ENCODE assay signal across 32 mouse cellular contexts in genomic region chr10:29216957-29217356, GRCm38 (mm10). TPM values are rescaled to one million over a fixed set of nuclear protein-coding genes. Genes with fewer than 3 reads are reported as not detected.
A peak's percentile ranks its signal among the peaks of the same experiment; 100 is the strongest.
DNase-seq lines count a peak whose midpoint lies in the region; ATAC-seq and TF ChIP-seq lines count a peak whose summit lies in the region.
"Had no signal": no experiment of that assay in that cellular context is flagged by ENCODE, and none has a peak within 500 bp of the region (broad histone marks: within the 10 kb centered on the region; RNA-seq: fewer than 3 reads in every experiment).

No protein-coding gene starts in this region.

- no peak for TF ChIP-seq CTCF in gastrocnemius, adult 2 months (IDR thresholded peaks at IDR 0.05)

- no peaks in the 10 kb centered on the region for H3K27me3 ChIP-seq in forebrain, embryonic 13.5 days
- H3K27me3 ChIP-seq in forebrain, embryonic 10.5 days (ENCODE audit: poor library complexity, severe bottlenecking), result no peaks in the 10 kb centered on the region
- H3K27me3 ChIP-seq in midbrain, embryonic 13.5 days, result no peaks in the 10 kb centered on the region
- no peaks in the 10 kb centered on the region for H3K27me3 ChIP-seq in midbrain, embryonic 10.5 days (ENCODE audit: low read depth, poor library complexity, severe bottlenecking)
- H3K27me3 ChIP-seq in midbrain, embryonic 15.5 days (replicated peaks), result no peaks in the 10 kb centered on the region
- H3K27me3 ChIP-seq: CH12.LX; embryonic facial prominence, embryonic 12.5 days; embryonic facial prominence, embryonic 15.5 days; heart, embryonic 12.5 days; heart, embryonic 15.5 days; hindbrain, embryonic 13.5 days; intestine, embryonic 15.5 days had no signal

- intact Hi-C loops in gastrocnemius, adult 2 months (cut with DNase I), result no loop called here

- peaks cover 3% of the 10 kb centered on the region for H3K36me3 ChIP-seq in forebrain, embryonic 13.5 days (ENCODE audit: poor library complexity, severe bottlenecking)
- H3K36me3 ChIP-seq in forebrain, embryonic 10.5 days (replicated peaks), result peaks cover 3% of the 10 kb centered on the region
- H3K36me3 ChIP-seq in midbrain, embryonic 13.5 days, result peaks cover 12% of the 10 kb centered on the region
- H3K36me3 ChIP-seq in midbrain, embryonic 10.5 days, result peaks cover 6% of the 10 kb centered on the region
- H3K36me3 ChIP-seq in midbrain, embryonic 15.5 days (replicated peaks), result peaks cover 3% of the 10 kb centered on the region; the same call in 1 of the 2 replicates
- H3K36me3 ChIP-seq: embryonic facial prominence, embryonic 12.5 days; embryonic facial prominence, embryonic 15.5 days; G1E; heart, embryonic 12.5 days; heart, embryonic 15.5 days; intestine, embryonic 15.5 days had no signal

- peak; percentile 43; the same call in 1 of the 2 replicates for ATAC-seq in forebrain, embryonic 13.5 days
- ATAC-seq in midbrain, embryonic 13.5 days, result peak; percentile 67; the same call in 1 of the 2 replicates
- ATAC-seq in midbrain, embryonic 15.5 days (replicated peaks), result peak; percentile 32; the same call in 1 of the 2 replicates
- ATAC-seq: hindbrain, embryonic 16.5 days; intestine, embryonic 15.5 days; Patski had no signal

- H3K4me1 ChIP-seq in forebrain, embryonic 13.5 days, result peaks cover 27% of the 10 kb centered on the region
- peaks cover 36% of the 10 kb centered on the region for H3K4me1 ChIP-seq in forebrain, embryonic 10.5 days
- peaks cover 19% of the 10 kb centered on the region; the same call in 1 of the 2 replicates for H3K4me1 ChIP-seq in midbrain, embryonic 13.5 days (replicated peaks)
- peaks cover 23% of the 10 kb centered on the region for H3K4me1 ChIP-seq in midbrain, embryonic 10.5 days
- peaks cover 6% of the 10 kb centered on the region; the same call in 1 of the 2 replicates for H3K4me1 ChIP-seq in midbrain, embryonic 15.5 days
- H3K4me1 ChIP-seq: embryonic facial prominence, embryonic 12.5 days; embryonic facial prominence, embryonic 15.5 days; heart, embryonic 12.5 days; heart, embryonic 15.5 days; hindbrain, embryonic 10.5 days; intestine, embryonic 15.5 days had no signal

- H3K4me2 ChIP-seq in forebrain, embryonic 13.5 days, result no peak overlapping the region
- H3K4me2 ChIP-seq in midbrain, embryonic 13.5 days (replicated peaks), result no peak overlapping the region
- H3K4me2 ChIP-seq in midbrain, embryonic 15.5 days, result no peak overlapping the region
- H3K4me2 ChIP-seq: embryonic facial prominence, embryonic 12.5 days; embryonic facial prominence, embryonic 15.5 days; heart, embryonic 12.5 days; heart, embryonic 15.5 days; hindbrain, embryonic 13.5 days; intestine, embryonic 15.5 days had no signal

- 94% methylated on average over 1 of the region's 1 CpGs for WGBS in forebrain, embryonic 13.5 days
- 93% methylated on average over 1 of the region's 1 CpGs for WGBS in forebrain, embryonic 10.5 days
- WGBS in midbrain, embryonic 13.5 days, result 98% methylated on average over 1 of the region's 1 CpGs
- 90% methylated on average over 1 of the region's 1 CpGs for WGBS in midbrain, embryonic 10.5 days
- WGBS in midbrain, embryonic 15.5 days, result 99% methylated on average over 1 of the region's 1 CpGs

- H3K27ac ChIP-seq in forebrain, embryonic 13.5 days, result no peak overlapping the region
- H3K27ac ChIP-seq in forebrain, embryonic 10.5 days, result no peak overlapping the region
- peak overlapping the region; percentile 78 for H3K27ac ChIP-seq in gastrocnemius, adult 2 months
- H3K27ac ChIP-seq in midbrain, embryonic 13.5 days, result no peak overlapping the region
- H3K27ac ChIP-seq in midbrain, embryonic 10.5 days (replicated peaks), result no peak overlapping the region
- H3K27ac ChIP-seq in midbrain, embryonic 15.5 days, result no peak overlapping the region
- H3K27ac ChIP-seq: embryonic facial prominence, embryonic 12.5 days; embryonic facial prominence, embryonic 15.5 days; heart, embryonic 15.5 days; hindbrain, embryonic 10.5 days; hindbrain, embryonic 13.5 days; intestine, embryonic 15.5 days had no signal

- DNase-seq in forebrain, embryonic 10.5 days (ENCODE audit: extremely low spot score, low spot score), result no peak
- DNase-seq in gastrocnemius, adult 2 months, result no peak
- no peak for DNase-seq in gastrocnemius, postnatal 4 days (ENCODE audit: low spot score in 2 of 2)
- DNase-seq in midbrain, embryonic 10.5 days (ENCODE audit: low spot score), result no peak
- DNase-seq in layer of hippocampus, postnatal 25 days (ENCODE audit: extremely low spot score in 1 of 2, low spot score in 1 of 2), result no peak
- DNase-seq: adrenal gland, postnatal 10 days; B cell, adult 2 months; cerebellum, adult 11 months; cerebellum, adult 2 months; cerebellum, adult 9-11 months; cerebellum, postnatal 25 days; gastrocnemius, postnatal 14 days; heart, adult 18-20 months; heart, postnatal 10 days; heart, postnatal 36 days had no signal

- H3K4me3 ChIP-seq in forebrain, embryonic 13.5 days, result no peak overlapping the region
- H3K4me3 ChIP-seq in forebrain, embryonic 10.5 days, result no peak overlapping the region
- peak overlapping the region; percentile 54 for H3K4me3 ChIP-seq in gastrocnemius, adult 2 months
- no peak overlapping the region for H3K4me3 ChIP-seq in midbrain, embryonic 13.5 days (replicated peaks)
- no peak overlapping the region for H3K4me3 ChIP-seq in midbrain, embryonic 10.5 days
- H3K4me3 ChIP-seq in midbrain, embryonic 15.5 days, result no peak overlapping the region
- H3K4me3 ChIP-seq: embryonic facial prominence, embryonic 12.5 days; embryonic facial prominence, embryonic 15.5 days; heart, embryonic 12.5 days; heart, embryonic 15.5 days; hindbrain, embryonic 10.5 days; hindbrain, embryonic 13.5 days; intestine, embryonic 15.5 days had no signal

- no peaks in the 10 kb centered on the region for H3K9me3 ChIP-seq in forebrain, embryonic 13.5 days (replicated peaks)
- no peaks in the 10 kb centered on the region for H3K9me3 ChIP-seq in forebrain, embryonic 10.5 days
- H3K9me3 ChIP-seq in midbrain, embryonic 13.5 days, result no peaks in the 10 kb centered on the region
- no peaks in the 10 kb centered on the region for H3K9me3 ChIP-seq in midbrain, embryonic 10.5 days (replicated peaks)
- H3K9me3 ChIP-seq in midbrain, embryonic 15.5 days, result no peaks in the 10 kb centered on the region
- H3K9me3 ChIP-seq: embryonic facial prominence, embryonic 12.5 days; embryonic facial prominence, embryonic 15.5 days; G1E; heart, embryonic 12.5 days; heart, embryonic 15.5 days; hindbrain, embryonic 10.5 days; hindbrain, embryonic 13.5 days; intestine, embryonic 15.5 days had no signal

- no peak overlapping the region for H3K9ac ChIP-seq in forebrain, embryonic 13.5 days
- H3K9ac ChIP-seq in midbrain, embryonic 13.5 days (replicated peaks), result no peak overlapping the region
- H3K9ac ChIP-seq in midbrain, embryonic 15.5 days, result no peak overlapping the region
- H3K9ac ChIP-seq: embryonic facial prominence, embryonic 12.5 days; embryonic facial prominence, embryonic 15.5 days; heart, embryonic 12.5 days; heart, embryonic 15.5 days; hindbrain, embryonic 13.5 days; intestine, embryonic 15.5 days had no signal

RNA-seq across cellular contexts. Expression of gene 9330159F19Rik, which starts 5.6 kb away (rescaled TPM):
- 22.8 and 23.1 TPM in 2 replicates for polyA plus RNA-seq in forebrain, embryonic 13.5 days (2015; fragmentation: Nextera tagmentation; extraction: Ambion mirVana)
- 2.3 and 2.5 TPM in 2 replicates for polyA plus RNA-seq in forebrain, embryonic 10.5 days (2016; fragmentation: Nextera tagmentation; extraction: Ambion mirVana)
- 10 to 100 TPM; 47.2 to 47.5 TPM for total RNA-seq in gastrocnemius, adult 2 months (2021)
- total RNA-seq in gastrocnemius, postnatal 4 days (2021), result 1 to 10 TPM; 5.1 to 6.0 TPM
- polyA plus RNA-seq in midbrain, embryonic 13.5 days (2015; fragmentation: Nextera tagmentation; extraction: Ambion mirVana), result 27.6 and 28.3 TPM in 2 replicates
- 2.5 and 4.4 TPM in 2 replicates for polyA plus RNA-seq in midbrain, embryonic 10.5 days (2016; fragmentation: Nextera tagmentation; extraction: Ambion mirVana)
- 31.0 and 33.2 TPM in 2 replicates for polyA plus RNA-seq in midbrain, embryonic 15.5 days (2015; fragmentation: Nextera tagmentation; extraction: Ambion mirVana)
- 10 to 100 TPM; 76.8 to 77.6 TPM for total RNA-seq in layer of hippocampus, postnatal 25 days (2021)
- total RNA-seq: common myeloid progenitor, adult 5-6 weeks had no signal

RNA-seq across cellular contexts. Expression of gene Gm49353, which starts 18.2 kb away (rescaled TPM):
- 13.0 and 19.1 TPM in 2 replicates for polyA plus RNA-seq in forebrain, embryonic 13.5 days (2015; fragmentation: Nextera tagmentation; extraction: Ambion mirVana)
- 0.39 and 1.0 TPM in 2 replicates for polyA plus RNA-seq in forebrain, embryonic 10.5 days (2016; fragmentation: Nextera tagmentation; extraction: Ambion mirVana)
- total RNA-seq in gastrocnemius, adult 2 months (2021), result not detected
- not detected for total RNA-seq in gastrocnemius, postnatal 4 days (2021)
- 11.5 and 14.3 TPM in 2 replicates for polyA plus RNA-seq in midbrain, embryonic 13.5 days (2015; fragmentation: Nextera tagmentation; extraction: Ambion mirVana)
- polyA plus RNA-seq in midbrain, embryonic 10.5 days (2016; fragmentation: Nextera tagmentation; extraction: Ambion mirVana), result 1.1 and 2.0 TPM in 2 replicates
- 10.6 and 12.3 TPM in 2 replicates for polyA plus RNA-seq in midbrain, embryonic 15.5 days (2015; fragmentation: Nextera tagmentation; extraction: Ambion mirVana)
- total RNA-seq in layer of hippocampus, postnatal 25 days (2021), result 10 to 100 TPM; 22.0 to 29.7 TPM
- total RNA-seq: CH12.LX; common myeloid progenitor, adult 5-6 weeks; G1E; gastrocnemius, adult 18-20 months; gastrocnemius, postnatal 14 days; heart, adult 18-20 months; heart, postnatal 10 days; heart, postnatal 36 days had no signal
- polyA plus RNA-seq: G1E; gonadal fat pad, adult 2 months; heart, embryonic 12.5 days; heart, embryonic 15.5 days; intestine, embryonic 15.5 days had no signal
